Mouse (Mus musculus) adrenal gland, postnatal 25 days (tissue): ENCODE measurements around the gene Snip1. TPM values are rescaled to one million over a fixed set of nuclear protein-coding genes. Genes with fewer than 3 reads are reported as not detected.

Source experiments
- DNase-seq: peaks from one replicate; pipeline ENCODE4 v3.0.0; 2021; ENCODE audit warnings: mixed read lengths
- long read RNA-seq: library from polyadenylated mRNA; stranded (forward); transcript quantifications from one replicate; pipeline ENCODE4 v2.0.0, GENCODE M21; 2021
- total RNA-seq: library from RNA; stranded (reverse); gene quantifications from 2 replicates; pipeline ENCODE4 v1.2.3, GENCODE M21; 2021

The Snip1 gene
- total RNA-seq = 18.7 and 20.2 TPM in 2 replicates
- long read RNA-seq, transcript Snip1-201 (4 exons, 2,345 nt) = major isoform, 15 of 25 reads
- long read RNA-seq, partial matches to known transcripts = 8 of 25 reads
- long read RNA-seq, other reads (novel, unspliced or antisense) = 2 of 25 reads

DNA sequence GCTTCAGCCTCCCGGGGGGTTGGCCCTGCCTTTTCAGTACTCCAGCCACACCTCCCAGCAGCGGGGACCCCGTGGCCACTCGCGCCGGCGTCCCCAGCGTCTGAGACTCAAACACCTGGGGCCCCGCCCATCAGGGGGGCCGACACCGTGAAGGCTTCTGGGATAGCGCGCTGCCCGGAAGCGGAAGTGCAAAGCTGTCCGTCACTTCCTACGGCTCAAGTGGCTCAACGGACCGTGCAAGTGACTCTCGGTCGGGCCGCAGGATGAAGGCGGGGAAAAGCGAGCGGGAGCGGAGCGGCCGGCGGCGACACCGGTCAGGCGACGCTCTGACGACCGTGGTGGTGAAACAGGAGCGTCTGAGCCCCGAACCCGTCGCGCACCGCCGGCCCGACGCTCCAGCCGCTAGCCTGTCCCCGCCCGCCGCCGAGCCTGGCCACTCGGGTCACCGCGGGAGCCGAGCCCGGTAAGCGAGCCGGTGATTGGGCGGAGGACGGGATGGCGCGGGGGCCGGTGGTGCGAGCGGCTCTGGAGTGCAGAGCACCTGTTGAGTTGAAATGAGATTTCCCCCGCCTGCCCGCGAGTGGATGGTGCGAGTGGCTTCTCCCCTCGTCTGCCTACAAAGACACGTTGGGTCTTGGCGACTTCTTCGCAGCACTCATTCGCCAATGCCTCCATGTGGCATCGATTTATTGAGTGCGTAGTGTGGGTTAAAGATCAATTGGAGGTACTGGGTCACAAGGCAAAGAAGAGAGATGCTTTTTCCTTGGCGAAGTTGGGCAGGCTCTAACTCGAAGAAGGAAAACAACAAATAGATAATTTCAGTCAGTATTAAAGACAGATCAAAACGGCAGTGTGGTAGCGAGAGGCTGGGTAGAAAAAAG is at the start of gene Snip1:
TSS of gene Snip1 (plus strand) at position 183 of the 881 bp plus-strand sequence.
- DNase-seq = peak; percentile 94

DNA sequence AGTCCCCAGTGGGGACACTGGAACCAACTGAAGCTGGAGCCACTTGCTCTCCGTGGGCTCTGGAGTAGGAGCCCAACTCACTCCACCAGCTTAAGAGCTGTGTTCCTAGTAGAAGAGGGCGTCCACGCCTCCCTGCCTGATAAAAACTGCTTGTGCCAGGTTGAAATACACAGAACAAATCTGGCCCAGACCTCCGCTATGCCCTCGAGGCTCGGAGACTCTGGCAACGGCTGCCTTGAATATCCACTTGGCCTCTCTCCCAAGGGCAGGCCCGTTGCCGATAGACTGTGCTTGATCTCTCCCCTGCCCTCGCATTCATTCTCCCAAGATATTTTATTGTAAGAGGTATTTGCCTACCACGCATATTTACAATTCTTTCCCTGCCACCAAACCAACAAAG is 49.0 kb upstream of the Snip1 start:
- DNase-seq = peak; percentile 69

DNA sequence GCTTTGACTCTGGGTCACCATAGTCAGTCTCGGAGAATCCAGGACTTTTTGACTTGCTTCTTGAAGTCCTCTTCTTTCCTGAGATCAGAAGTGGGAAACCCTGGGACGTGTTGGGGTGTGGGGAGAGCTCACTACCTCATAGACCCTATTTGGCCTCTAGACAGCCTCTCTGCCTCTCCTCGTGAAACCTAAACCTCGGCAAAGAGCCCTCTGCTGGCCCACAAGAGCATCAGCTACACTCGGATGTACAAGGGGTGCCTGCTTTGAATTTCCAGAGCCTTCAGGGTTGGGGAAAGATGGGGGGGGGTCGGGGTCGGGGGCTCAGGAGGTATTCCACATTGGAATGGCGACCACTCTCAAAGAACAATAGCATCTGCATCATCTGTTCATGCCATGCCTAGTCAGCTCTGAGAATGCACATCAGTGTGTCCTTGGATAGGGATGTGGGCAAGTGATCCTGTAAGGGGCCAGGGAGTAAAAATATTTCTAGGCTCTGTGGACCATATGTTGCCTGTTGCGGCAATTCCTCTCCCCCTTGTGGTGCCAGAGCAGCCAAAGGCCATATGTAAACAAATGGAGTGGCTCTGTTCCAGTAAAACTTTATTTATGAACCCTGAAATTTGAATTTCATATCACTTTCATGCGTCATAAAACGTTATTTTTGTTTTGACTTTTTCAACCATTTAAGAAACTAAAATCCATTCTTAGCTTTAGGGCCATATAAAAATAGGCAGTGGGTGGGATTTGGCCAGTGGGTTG is 45.5 kb upstream of the Snip1 start:
- no peak for DNase-seq

DNA sequence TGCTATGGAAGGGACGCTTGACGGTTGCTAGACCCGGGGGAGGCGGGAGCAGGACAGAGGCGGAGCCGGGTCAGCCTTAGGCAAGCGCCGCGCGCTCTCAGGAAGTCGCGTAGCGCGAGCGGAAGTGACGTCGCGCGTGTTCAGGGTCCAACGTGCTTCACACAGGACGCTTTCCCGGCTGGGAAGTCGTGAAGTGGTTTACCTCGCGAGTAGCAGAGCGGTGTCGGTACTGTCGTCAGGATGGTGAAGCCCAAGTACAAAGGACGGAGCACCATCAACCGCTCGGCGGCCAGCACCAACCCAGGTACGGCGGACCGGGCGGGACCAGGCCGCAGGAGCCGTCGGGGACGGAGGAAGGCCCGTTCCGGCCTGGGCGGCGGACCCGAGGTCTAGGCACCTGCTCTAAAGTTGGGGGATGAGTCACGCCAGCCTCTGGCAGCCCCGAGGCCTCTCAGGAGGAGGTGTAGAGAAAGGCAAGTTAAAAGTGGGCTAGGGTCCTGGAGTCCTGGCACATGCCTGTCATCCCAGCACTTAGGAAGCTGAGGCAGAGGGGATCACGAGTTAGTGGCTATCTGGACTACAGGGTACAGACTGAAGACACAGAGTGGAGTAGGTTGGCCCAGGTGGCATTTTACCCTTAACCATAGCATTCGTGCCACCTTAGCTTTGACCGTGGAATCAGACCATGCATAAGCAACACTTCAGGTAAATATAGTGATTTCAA is 36.4 kb upstream of the Snip1 start:
- peak; percentile 95 for DNase-seq

DNA sequence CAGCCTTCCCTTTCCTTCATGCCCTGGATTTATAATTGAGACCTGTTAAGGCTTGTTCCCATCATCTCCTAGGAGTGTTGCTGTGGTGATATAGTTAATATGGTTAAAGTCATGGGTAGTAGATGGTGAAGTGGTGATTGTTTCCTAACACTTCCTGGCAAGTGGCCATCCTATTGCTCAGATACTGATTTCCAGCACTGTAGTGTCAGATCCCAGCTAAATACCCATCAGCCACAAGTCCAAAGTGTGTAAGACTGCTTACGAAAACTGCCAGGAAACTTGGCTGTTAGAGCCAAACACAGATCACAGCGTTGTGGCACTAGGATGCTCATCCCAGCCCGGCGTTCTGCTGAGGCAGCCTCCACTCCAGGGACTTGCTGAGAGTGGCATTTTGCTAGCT is 32.1 kb upstream of the Snip1 start:
- DNase-seq = no peak

DNA sequence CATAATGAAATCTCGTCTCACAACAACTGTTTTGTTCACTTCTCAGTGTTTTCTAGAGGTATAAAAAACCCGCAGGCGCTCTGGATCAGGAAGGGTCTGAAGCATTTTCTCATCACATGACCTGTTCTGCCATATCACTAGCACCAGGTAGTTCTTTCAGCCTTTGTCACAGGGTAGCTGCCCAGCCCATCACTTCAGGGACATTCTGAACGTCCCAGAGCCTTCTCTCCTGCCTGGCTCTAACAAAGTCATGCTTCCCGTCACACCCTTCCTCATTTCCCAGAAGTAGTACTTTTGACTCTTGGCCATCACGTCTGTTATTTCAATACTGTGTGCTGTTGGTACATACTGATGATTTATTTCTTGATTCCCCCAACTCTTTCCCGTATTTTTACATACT is 22.0 kb upstream of the Snip1 start:
- DNase-seq = no peak

DNA sequence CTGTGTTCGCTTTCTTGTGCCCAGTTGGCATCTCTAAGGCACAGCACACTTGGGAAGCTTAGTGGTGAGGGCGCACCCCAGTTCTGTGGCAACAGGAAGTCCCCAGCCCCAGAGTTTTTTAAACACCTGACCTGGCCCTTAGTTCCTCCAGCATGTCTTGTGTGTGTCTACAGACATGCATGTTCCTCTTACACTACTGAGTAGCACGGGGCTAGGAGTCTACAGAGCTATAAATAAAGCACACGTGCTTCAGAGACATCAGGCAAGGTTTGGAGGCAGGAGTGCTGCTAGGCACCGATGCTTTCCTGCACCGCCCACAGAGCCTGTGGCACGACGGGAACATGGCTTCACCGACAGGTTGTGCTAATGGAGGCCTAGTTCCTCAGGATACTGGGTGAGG is 11.1 kb upstream of the Snip1 start:
- no peak for DNase-seq

DNA sequence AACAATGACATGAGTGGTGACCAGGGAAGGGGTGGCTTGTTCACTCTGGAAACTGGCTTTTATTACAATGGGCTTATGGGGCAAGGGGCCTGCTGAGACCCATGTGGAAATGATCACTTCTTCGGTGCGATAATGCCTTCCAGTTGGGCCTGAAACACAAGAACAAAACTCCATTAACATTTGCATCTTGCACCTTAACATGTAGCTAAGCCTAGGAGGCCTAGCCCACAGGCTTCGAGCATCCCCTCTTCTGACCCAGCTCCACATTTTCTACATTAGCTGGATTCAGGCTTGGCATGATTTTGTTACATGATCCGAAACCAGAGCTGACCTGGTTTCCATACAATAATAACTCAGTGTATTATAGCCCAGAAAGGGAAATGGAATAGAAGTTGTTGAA is 10.0 kb upstream of the Snip1 start:
- no peak for DNase-seq

DNA sequence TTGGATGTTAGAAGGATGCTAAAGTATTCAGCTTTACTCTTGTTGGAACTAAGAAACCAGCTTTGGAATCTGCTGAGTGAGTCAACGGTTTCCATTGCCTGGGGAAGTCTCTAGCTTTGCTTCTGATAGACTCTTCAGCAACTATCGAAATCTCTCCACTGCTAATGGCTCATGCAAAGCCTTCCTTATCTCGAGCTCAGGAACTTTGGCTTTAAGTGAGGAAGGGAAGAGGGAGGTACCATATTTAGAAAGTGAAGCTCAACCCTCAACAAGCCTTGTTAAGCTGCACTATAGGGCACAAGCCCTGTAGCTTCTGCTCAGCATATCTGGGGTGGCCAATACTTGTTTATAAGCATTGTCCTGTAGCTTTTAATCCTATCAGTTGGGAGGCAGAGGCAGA is 9.2 kb upstream of the Snip1 start:
- no peak for DNase-seq

DNA sequence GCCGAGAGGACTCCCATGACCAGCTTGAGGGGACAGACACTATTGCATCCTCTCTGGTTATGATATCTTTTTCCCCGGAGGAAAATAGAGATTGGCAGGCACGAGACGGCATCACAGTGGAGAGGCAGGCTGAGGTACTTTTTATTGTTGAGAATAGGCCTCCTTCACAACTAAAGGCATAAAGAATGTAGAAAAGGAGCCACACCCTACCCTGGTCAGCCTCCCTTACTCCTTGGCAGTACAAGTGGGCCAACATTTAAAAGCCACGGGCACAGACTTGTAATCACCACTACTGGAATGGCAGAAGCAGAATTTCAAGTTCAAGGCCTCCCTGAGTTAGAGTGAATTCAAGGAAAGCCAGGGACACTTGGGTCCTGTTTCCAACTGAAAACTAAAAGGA is 8.4 kb upstream of the Snip1 start:
- DNase-seq = no peak

DNA sequence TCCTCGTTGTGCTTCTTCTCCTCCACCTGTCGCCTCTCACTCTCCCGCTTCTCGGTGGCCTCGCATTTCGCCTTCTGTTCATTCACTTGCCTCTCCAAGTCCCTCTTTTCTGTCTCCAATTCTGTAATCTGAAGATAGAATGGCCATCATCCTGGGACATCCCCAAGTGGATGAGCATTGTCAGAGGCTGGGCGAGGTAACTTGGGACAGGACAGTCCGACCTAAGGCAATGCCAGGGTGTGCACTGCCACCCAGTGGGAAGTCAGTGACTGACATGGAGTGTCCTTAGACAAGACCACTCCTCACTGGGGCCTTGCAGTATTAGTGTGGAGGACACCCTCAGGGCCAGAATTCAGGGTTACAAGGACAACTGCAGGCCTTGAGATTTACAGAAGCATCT is 7.4 kb upstream of the Snip1 start:
- peak; percentile 57 for DNase-seq

DNA sequence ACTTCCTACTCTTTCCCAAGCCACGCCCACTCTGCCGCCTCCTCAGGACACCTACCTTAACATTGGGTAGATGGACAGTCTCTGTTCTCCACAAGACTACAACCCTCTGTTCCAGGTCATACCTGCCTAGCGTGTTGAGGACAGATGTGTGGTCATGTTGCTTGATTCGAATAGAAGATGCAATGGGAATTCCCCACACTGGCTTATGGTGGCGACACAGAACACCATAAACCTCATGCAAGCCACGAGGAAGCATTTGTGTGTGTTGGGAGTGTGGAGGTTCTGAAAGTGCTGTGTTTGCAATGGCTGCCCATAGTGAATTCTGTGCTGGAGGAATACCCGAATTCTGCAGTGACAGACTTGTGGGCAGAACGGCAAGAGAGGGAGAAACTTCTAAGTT is 2.6 kb upstream of the Snip1 start:
- DNase-seq = no peak

DNA sequence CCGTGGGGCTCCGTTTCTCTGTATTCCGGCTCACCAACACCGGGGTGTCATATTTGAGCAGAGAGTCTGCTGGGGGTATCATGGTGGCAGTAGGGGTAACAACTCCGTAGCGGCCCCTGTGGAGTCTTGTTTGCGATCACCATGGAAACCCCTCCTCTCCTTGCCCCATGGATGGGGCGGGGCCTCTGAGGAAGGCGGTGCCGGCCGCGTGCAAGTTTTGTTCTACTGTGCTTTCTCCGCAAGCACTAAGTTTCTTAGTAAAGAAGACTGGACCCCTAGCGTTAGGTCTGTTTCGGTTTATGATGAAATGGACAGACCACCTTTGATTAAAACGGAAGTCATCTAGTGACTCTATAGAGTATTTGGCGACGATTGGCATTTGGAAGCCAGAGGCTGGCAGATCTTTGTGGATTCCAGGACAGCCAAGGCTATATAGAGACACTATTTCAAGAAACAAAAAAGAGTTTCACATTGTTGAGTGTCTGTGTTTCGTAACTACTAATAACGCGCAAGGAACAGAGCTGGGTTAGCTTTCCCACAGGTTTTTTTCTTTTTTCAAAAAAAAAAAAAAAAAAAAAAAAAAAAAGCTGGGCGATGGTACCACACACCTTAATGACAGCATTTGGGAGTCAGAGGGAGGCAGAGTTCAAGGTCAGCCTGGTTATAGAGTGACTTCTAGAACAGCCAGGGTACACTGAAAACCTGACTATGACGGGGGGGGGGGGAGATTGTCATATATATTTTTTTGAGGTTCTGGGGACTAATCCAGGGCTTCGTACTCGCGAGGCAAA is 760 bp upstream of the Snip1 start, which contains the start of gene Dnali1:
TSS of gene Dnali1 (minus strand) at position 187 of the 791 bp plus-strand sequence.
- peak; percentile 70 for DNase-seq

DNA sequence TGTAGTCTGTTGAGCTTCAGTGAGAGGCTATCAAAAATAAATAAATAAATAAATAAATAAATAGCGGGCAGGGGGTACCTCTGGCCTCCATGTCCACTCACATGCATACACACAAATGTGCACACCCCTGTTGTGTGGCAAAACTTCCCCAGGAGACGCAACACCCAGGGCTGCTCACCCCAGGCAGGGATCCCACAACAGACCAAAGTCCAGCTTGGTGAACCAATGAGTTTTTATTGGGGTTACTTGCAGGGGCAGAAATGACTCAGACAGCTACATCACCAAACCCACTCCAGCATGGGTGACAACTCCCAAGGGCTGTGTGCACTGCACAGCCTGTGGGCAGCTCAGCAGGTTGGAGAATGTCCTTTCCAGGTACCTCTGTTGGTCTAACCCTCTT is 11.2 kb downstream of the Snip1 start:
- no peak for DNase-seq

DNA sequence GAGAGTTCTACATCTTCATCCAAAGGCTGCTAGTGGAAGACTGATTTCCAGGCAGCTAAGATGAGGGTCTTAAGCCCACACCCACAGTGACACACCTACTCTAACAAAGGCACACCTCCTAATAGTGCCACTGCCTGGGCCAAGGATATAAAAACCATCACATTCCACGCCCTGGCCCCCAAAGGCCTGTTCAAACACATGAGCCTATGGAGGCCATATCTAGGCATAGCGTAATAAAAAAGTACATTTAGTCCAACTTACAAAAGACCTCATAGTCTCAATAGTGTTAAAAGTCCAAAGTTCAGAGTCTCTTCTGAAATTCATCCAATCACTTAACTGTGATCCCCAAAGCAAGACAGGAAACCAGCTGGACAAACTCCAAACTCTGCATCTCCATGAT is 12.2 kb downstream of the Snip1 start:
- DNase-seq = no peak

DNA sequence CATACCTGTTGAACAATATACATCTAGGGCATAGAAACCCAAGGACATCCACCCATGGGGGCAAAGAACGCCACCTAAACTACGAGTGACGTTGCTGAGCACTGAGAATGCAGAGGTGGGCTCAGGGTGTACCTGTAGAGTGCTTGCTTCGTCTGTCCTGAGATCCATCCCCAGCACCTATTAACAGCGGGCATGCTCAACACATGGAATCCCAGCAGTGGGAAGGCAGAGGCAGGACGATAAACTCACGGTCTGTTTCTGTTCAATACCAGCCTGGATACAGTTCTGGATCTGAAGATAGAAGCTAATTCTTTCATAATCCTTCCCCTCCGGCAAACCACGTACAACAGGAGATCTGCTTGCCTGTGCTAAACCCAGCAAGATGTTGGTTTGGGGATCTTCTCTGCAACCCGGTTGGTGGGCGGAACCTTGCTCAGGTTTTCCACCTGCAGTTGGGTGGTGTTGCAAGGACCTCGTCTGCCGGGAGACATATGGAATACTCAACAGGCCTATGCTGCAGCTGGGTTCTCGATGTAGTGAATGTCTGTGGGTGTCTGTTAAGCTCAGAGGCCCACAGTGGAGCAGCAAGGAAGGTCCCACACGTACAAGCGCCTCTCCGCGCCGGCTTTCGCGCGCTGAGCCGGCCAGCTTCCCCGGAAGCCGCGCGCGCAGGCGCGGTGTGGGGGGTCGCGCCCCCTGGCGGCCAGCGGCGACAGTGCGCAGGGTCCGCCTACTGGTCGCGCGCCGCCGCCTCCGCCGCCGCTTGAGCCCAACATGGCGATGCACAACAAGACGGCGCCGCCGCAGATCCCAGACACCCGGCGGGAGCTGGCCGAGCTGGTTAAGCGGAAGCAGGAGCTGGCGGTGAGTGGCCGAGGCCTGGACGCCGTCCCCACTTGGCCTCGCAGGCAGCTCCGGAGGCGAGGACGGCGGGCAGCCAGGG is 18.2 kb downstream of the Snip1 start, which contains the start of gene Meaf6:
TSS of gene Meaf6 (plus strand) at position 732 of the 943 bp plus-strand sequence.
- DNase-seq = peak; percentile 94

DNA sequence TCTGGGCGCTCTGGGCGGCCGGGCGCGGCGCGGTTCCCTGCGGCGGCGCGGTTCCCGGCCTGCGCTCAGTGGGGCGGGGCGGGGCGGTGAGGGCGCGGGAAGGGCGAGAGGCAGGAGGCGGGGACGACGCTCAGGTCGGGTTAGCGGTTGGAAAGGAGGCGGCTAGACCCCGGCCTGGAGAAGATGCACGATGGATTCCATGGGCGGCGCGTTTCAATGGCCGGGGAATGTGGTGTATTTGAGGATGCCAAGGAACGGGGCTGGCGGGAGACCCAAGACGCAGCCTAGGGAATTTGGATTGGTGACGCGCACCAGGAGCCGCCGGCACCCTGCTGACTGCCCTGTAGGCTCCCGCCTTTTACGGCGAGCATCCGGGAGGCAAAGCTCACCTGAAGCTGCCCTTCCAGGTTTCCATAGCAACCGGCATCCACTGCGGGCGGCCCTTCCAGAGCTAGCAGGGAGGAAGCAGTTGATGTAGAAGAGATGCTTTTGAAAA is 18.9 kb downstream of the Snip1 start:
- peak; percentile 84 for DNase-seq

DNA sequence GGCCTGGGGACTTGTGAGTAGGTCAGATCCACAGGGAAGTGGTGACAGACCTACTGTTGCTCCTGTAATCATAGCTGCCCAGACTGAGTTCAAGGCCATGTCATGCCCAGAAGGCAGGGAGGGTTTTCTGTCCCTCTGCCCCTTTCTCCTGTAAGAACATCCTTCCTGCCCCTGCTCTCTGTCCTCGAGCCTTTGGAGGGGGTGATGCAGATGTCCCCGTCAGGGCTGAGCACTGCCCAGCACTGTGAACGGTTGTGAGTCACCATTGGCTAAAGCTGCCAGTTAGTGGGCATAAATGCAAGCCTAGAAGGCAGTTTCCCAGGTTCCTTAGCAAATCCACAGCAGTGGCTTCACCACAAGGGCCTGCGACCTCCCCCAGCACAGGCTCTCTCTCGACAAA is 26.6 kb downstream of the Snip1 start:
- DNase-seq = no peak

DNA sequence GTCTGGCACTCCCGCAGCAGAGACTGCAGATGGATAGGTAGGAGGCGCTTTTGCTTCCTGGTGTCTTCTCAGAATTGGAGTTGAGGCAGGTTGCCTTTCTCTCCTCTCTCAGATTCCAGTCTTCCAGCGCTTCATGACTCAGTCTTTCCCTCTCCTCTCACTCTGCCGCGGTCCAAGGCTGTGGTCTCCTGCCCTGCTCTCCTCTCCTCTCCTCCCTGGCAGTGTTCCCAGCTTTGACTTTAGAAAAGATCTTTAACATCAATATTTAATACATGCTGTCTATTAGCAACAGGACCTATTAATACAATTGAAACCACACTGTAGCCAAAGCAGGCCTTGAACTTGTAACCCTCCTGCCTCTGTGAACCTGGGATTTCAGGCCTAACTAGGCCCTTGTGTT is 29.6 kb downstream of the Snip1 start:
- DNase-seq = peak; percentile 47

DNA sequence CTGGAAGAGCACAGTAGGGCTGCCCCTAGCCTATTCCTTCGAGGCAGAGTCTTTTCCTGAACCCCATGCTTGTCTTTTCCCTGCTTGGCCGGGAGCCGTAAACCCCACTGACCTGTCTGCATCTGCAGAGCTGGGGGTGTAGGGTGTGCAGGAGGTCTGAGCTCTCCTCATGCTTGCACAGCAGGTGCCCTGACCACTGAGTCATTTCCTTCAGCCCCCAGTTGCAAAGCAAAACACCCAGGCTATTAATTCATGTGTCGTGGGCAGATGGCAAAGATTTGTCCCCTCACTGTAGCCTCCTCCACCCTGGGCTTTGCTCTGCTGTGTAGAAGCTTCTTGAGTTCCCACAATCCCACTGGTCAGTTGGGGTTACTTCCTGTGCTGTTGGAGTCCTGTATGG is 30.9 kb downstream of the Snip1 start:
- no peak for DNase-seq
